ENCODE assay signal across 23 mouse cellular contexts in the genomic region with DNA sequence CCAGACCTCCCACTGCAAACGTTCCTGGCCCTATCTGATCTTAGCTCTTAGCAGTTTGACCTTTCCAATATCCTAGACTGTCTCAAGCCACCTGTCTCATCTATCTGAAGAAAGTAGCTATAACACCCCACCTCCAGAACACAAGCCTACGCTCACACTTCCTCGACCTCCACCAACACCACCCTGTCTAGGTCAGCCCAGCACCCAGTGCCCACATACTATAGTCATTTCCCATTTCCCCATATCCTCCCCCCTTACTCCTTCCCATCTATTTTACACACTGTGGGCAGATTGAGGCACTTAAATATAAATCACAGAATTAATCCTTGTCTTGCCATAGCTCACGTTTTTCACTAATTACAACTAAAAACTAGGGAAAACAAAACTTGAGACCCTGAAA. TPM values are rescaled to one million over a fixed set of nuclear protein-coding genes. Genes with fewer than 3 reads are reported as not detected.
DNase-seq lines count a peak whose midpoint lies in the region; ATAC-seq lines count a peak whose summit lies in the region.
"Had no signal": no experiment of that assay in that cellular context is flagged by ENCODE, and none has a peak within 500 bp of the region (broad histone marks: within the 10 kb centered on the region; RNA-seq: fewer than 3 reads in every experiment).

No protein-coding gene starts in this region.

- no peak overlapping the region for H3K27ac ChIP-seq in limb, embryonic 11.5 days (replicated peaks; ENCODE audit: low read depth, low read length)
- no peak overlapping the region for H3K27ac ChIP-seq in limb, embryonic 10.5 days
- no peak overlapping the region for H3K27ac ChIP-seq in liver, embryonic 11.5 days (ENCODE audit: low read depth, low read length)
- H3K27ac ChIP-seq: embryonic facial prominence, embryonic 13.5 days; embryonic facial prominence, embryonic 15.5 days; forebrain, embryonic 10.5 days; forebrain, embryonic 12.5 days had no signal

- no peaks in the 10 kb centered on the region for H3K4me1 ChIP-seq in limb, embryonic 11.5 days (ENCODE audit: control insufficient read depth, insufficient read depth, low read length)
- peaks cover 7% of the 10 kb centered on the region; the same call in 1 of the 2 replicates for H3K4me1 ChIP-seq in limb, embryonic 10.5 days
- H3K4me1 ChIP-seq in liver, embryonic 11.5 days (replicated peaks; ENCODE audit: control insufficient read depth, insufficient read depth, low read length): no peaks in the 10 kb centered on the region
- H3K4me1 ChIP-seq: embryonic facial prominence, embryonic 13.5 days; embryonic facial prominence, embryonic 15.5 days; forebrain, embryonic 10.5 days; forebrain, embryonic 12.5 days had no signal

- no peak overlapping the region for H3K4me3 ChIP-seq in limb, embryonic 11.5 days (ENCODE audit: low read depth, low read length)
- H3K4me3 ChIP-seq in limb, embryonic 10.5 days: no peak overlapping the region
- no peak overlapping the region for H3K4me3 ChIP-seq in liver, embryonic 11.5 days (ENCODE audit: low read depth, low read length)
- H3K4me3 ChIP-seq: embryonic facial prominence, embryonic 13.5 days; embryonic facial prominence, embryonic 15.5 days; erythroblast, embryonic 14.5 days; forebrain, embryonic 10.5 days; forebrain, embryonic 12.5 days had no signal

- no peaks in the 10 kb centered on the region for H3K36me3 ChIP-seq in limb, embryonic 11.5 days (ENCODE audit: control insufficient read depth, insufficient read depth, low read length)
- H3K36me3 ChIP-seq in limb, embryonic 10.5 days: no peaks in the 10 kb centered on the region
- no peaks in the 10 kb centered on the region for H3K36me3 ChIP-seq in liver, embryonic 11.5 days (ENCODE audit: control insufficient read depth, insufficient read depth, low read length)
- H3K36me3 ChIP-seq: embryonic facial prominence, embryonic 13.5 days; embryonic facial prominence, embryonic 15.5 days; forebrain, embryonic 10.5 days; forebrain, embryonic 12.5 days had no signal

- H3K4me2 ChIP-seq in limb, embryonic 11.5 days (ENCODE audit: low read depth, severe bottlenecking): no peak overlapping the region
- no peak overlapping the region for H3K4me2 ChIP-seq in liver, embryonic 11.5 days
- H3K4me2 ChIP-seq: embryonic facial prominence, embryonic 13.5 days; embryonic facial prominence, embryonic 15.5 days; forebrain, embryonic 12.5 days had no signal

- H3K9me3 ChIP-seq in limb, embryonic 11.5 days (ENCODE audit: control insufficient read depth, low read length): no peaks in the 10 kb centered on the region
- no peaks in the 10 kb centered on the region for H3K9me3 ChIP-seq in limb, embryonic 10.5 days (replicated peaks)
- H3K9me3 ChIP-seq in liver, embryonic 11.5 days (ENCODE audit: control insufficient read depth, low read length): no peaks in the 10 kb centered on the region
- H3K9me3 ChIP-seq: embryonic facial prominence, embryonic 13.5 days; embryonic facial prominence, embryonic 15.5 days; forebrain, embryonic 10.5 days; forebrain, embryonic 12.5 days had no signal

- no peak overlapping the region for H3K9ac ChIP-seq in limb, embryonic 11.5 days (ENCODE audit: low read length)
- H3K9ac ChIP-seq in liver, embryonic 11.5 days (ENCODE audit: low read depth, low read length): no peak overlapping the region
- H3K9ac ChIP-seq: embryonic facial prominence, embryonic 13.5 days; embryonic facial prominence, embryonic 15.5 days; forebrain, embryonic 12.5 days had no signal

- ATAC-seq in limb, embryonic 11.5 days (ENCODE audit: insufficient number of reproducible peaks, low FRiP score, low TSS enrichment, low read depth): 0 out of 2 replicates have a peak, but pooled peaks have one; percentile 44
- peak; percentile 68 for ATAC-seq in granulocyte monocyte progenitor cell, adult 5-6 weeks (replicated peaks; ENCODE audit: poor library complexity, severe bottlenecking)
- peak; percentile 53 for ATAC-seq in megakaryocyte progenitor cell, adult 5-6 weeks (replicated peaks; ENCODE audit: poor library complexity)
- no peak for ATAC-seq in liver, embryonic 11.5 days (replicated peaks; ENCODE audit: low FRiP score)
- ATAC-seq: forebrain, embryonic 14.5 days; forebrain, embryonic 16.5 days had no signal

- DNase-seq in limb, embryonic 11.5 days (ENCODE audit: low spot score): no peak
- no peak for DNase-seq in limb, embryonic 10.5 days (ENCODE audit: low spot score)
- DNase-seq in kidney, postnatal 10 days: no peak
- DNase-seq in liver, embryonic 11.5 days (ENCODE audit: low spot score): no peak
- DNase-seq: adrenal gland, adult 8-10 months; adrenal gland, postnatal 14 days; adrenal gland, postnatal 36 days; cerebellum, adult 11-12 months; cerebellum, adult 2 months; cerebellum, adult 9-10 months; cerebellum, postnatal 10 days; cerebellum, postnatal 25 days; embryo, embryonic 11 days had no signal

- H3K27me3 ChIP-seq in limb, embryonic 11.5 days (ENCODE audit: control insufficient read depth, insufficient read depth, low read length): no peaks in the 10 kb centered on the region
- no peaks in the 10 kb centered on the region for H3K27me3 ChIP-seq in limb, embryonic 10.5 days (ENCODE audit: low read depth, poor library complexity, severe bottlenecking)
- no peaks in the 10 kb centered on the region for H3K27me3 ChIP-seq in liver, embryonic 11.5 days (replicated peaks; ENCODE audit: control insufficient read depth, insufficient read depth, low read length)
- H3K27me3 ChIP-seq: embryonic facial prominence, embryonic 13.5 days; embryonic facial prominence, embryonic 15.5 days; forebrain, embryonic 12.5 days had no signal

- 84% methylated on average over 4 of the region's 4 CpGs for WGBS in limb, embryonic 11.5 days
- 84% methylated on average over 4 of the region's 4 CpGs for WGBS in limb, embryonic 10.5 days
- WGBS in liver, embryonic 11.5 days: 67% methylated on average over 4 of the region's 4 CpGs

RNA-seq across cellular contexts. Expression of a gene that starts 37.9 kb away (rescaled TPM):
- polyA plus RNA-seq in limb, embryonic 11.5 days (2014; fragmentation: Nextera tagmentation; extraction: Ambion mirVana): 3.7 and 4.4 TPM in 2 replicates
- polyA plus RNA-seq in limb, embryonic 10.5 days (2016; fragmentation: Nextera tagmentation; extraction: Ambion mirVana): 1.3 and 2.1 TPM in 2 replicates
- total RNA-seq in granulocyte monocyte progenitor cell, adult 5-6 weeks (2014; fragmentation: Nextera tagmentation): 0.34 and 2.2 TPM in 2 replicates
- 1.3 and 2.0 TPM in 2 replicates for total RNA-seq in granulocyte monocyte progenitor cell, adult 5-6 weeks (2017)
- total RNA-seq in megakaryocyte progenitor cell, adult 5-6 weeks (2015): 1.5 and 2.2 TPM in 2 replicates
- 1.7 and 2.3 TPM in 2 replicates for total RNA-seq in megakaryocyte progenitor cell, adult 5-6 weeks (2017)
- 0.62 and 0.69 TPM in 2 replicates for polyA plus RNA-seq in liver, embryonic 11.5 days (2014; fragmentation: Nextera tagmentation; extraction: Ambion mirVana)
- total RNA-seq: MEL had no signal
- polyA plus RNA-seq: erythroblast, embryonic 14.5 days had no signal

RNA-seq across cellular contexts. Expression of a gene that starts 38.5 kb away (rescaled TPM):
- polyA plus RNA-seq in limb, embryonic 11.5 days (2014; fragmentation: Nextera tagmentation; extraction: Ambion mirVana): 14.1 and 16.0 TPM in 2 replicates
- 8.9 and 10.6 TPM in 2 replicates for polyA plus RNA-seq in limb, embryonic 10.5 days (2016; fragmentation: Nextera tagmentation; extraction: Ambion mirVana)
- total RNA-seq in granulocyte monocyte progenitor cell, adult 5-6 weeks (2014; fragmentation: Nextera tagmentation): 6.4 and 26.8 TPM in 2 replicates
- 14.1 and 23.8 TPM in 2 replicates for total RNA-seq in granulocyte monocyte progenitor cell, adult 5-6 weeks (2017)
- total RNA-seq in megakaryocyte progenitor cell, adult 5-6 weeks (2015): 8.1 and 11.1 TPM in 2 replicates
- total RNA-seq in megakaryocyte progenitor cell, adult 5-6 weeks (2017): 11.2 and 14.2 TPM in 2 replicates
- polyA plus RNA-seq in liver, embryonic 11.5 days (2014; fragmentation: Nextera tagmentation; extraction: Ambion mirVana): 4.1 TPM in 2 replicates
- polyA plus RNA-seq: erythroblast, embryonic 14.5 days had no signal
